ENCODE assay signal across 26 mouse cellular contexts in the genomic region with DNA sequence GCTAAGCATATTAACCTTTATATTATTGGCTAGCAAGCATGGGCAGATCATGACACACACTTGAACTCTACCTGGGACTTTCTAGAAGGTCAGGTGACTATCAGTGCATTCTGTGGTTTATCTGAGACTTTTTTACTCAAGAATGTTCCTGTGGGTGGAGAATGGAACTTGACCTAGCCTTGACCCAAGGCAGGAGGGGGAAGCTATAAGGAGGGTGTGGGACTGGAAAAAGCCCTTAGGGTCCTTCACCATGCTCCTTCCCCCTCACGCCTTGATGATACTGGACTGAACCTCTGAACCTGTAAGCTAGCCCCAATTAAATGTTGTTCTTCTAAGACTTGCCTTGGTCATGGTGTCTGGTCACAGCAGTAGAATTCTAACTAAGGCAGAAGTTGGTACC. TPM values are rescaled to one million over a fixed set of nuclear protein-coding genes. Genes with fewer than 3 reads are reported as not detected.
A peak's percentile ranks its signal among the peaks of the same experiment; 100 is the strongest.
DNase-seq lines count a peak whose midpoint lies in the region; TF ChIP-seq lines count a peak whose summit lies in the region.
"Had no signal": no experiment of that assay in that cellular context is flagged by ENCODE, and none has a peak within 500 bp of the region (broad histone marks: within the 10 kb centered on the region; RNA-seq: fewer than 3 reads in every experiment).

No protein-coding gene starts in this region.

- H3K4me2 ChIP-seq in CH12.LX (ENCODE audit: insufficient read depth, low read depth, poor library complexity, severe bottlenecking): no peak overlapping the region
- H3K4me2 ChIP-seq: embryonic facial prominence, embryonic 13.5 days; embryonic facial prominence, embryonic 15.5 days; forebrain, embryonic 12.5 days had no signal

- DNase-seq in CH12.LX (ENCODE audit: extremely low read depth) (no peak), ES-CJ7 (ENCODE audit: low read depth, low spot score) (peak; percentile 92), WW6 (ENCODE audit: low read depth, low spot score) (peak; percentile 61)
- peak; percentile 4 for DNase-seq in Muller cell, postnatal 12 days (ENCODE audit: inconsistent ontology term)
- DNase-seq in neural tube, embryonic 10.5 days (ENCODE audit: extremely low spot score, low spot score): no peak
- DNase-seq in cerebellum, postnatal 36 days: no peak
- DNase-seq in T-cell, adult 2 months (ENCODE audit: low spot score): no peak
- no peak for DNase-seq in cerebellum, adult 8-10 months
- DNase-seq: adrenal gland, adult 2 months; adrenal gland, postnatal 10 days; adrenal gland, postnatal 25 days; B cell, adult 2 months; cerebellum, adult 11 months; cerebellum, adult 18-20 months; cerebellum, adult 9-10 months; cerebellum, postnatal 10 days; cerebellum, postnatal 25 days; embryo, embryonic 11 days had no signal

- peaks cover 4% of the 10 kb centered on the region for H3K27me3 ChIP-seq in CH12.LX (replicated peaks)
- H3K27me3 ChIP-seq: embryonic facial prominence, embryonic 13.5 days; embryonic facial prominence, embryonic 15.5 days; forebrain, embryonic 12.5 days had no signal

- H3K27ac ChIP-seq in CH12.LX (ENCODE audit: insufficient read depth, low read depth): no peak overlapping the region
- H3K27ac ChIP-seq: embryonic facial prominence, embryonic 13.5 days; embryonic facial prominence, embryonic 15.5 days; forebrain, embryonic 10.5 days; forebrain, embryonic 12.5 days had no signal

- dilution Hi-C loops in CH12.LX (cut with MboI; ENCODE audit: extremely low pct_ligation_motif_present, extremely low pct_unique_long_range_greater_than_20kb, low sequenced_read_pairs): no loop called here

- in situ Hi-C loops in CH12.LX (cut with MboI; ENCODE audit: low pct_ligation_motif_present, low pct_unique_long_range_greater_than_20kb, low sequenced_read_pairs): loop anchor here (5.0 kb wide), 1 partner anchor 42 kb away; no protein-coding TSS in a partner anchor

- no peak for TF ChIP-seq EP300 in CH12.LX (IDR thresholded peaks at IDR 0.05; ENCODE audit: low read length)

- H3K9me3 ChIP-seq in CH12.LX (replicated peaks; ENCODE audit: low read length): no peaks in the 10 kb centered on the region
- H3K9me3 ChIP-seq: embryonic facial prominence, embryonic 13.5 days; embryonic facial prominence, embryonic 15.5 days; forebrain, embryonic 10.5 days; forebrain, embryonic 12.5 days; G1E had no signal

- no peak for TF ChIP-seq RAD21 in CH12.LX (IDR thresholded peaks at IDR 0.05; ENCODE audit: low read depth, low read length)

- H3K9ac ChIP-seq in CH12.LX (ENCODE audit: insufficient read depth, low read depth): no peak overlapping the region
- H3K9ac ChIP-seq: embryonic facial prominence, embryonic 13.5 days; embryonic facial prominence, embryonic 15.5 days; forebrain, embryonic 12.5 days had no signal

- no peak overlapping the region for H3K4me3 ChIP-seq in CH12.LX (replicated peaks in 1 of 3; ENCODE audit: low read depth in 2 of 3, low read length in 2 of 3, poor library complexity in 1 of 3)
- H3K4me3 ChIP-seq: embryonic facial prominence, embryonic 13.5 days; embryonic facial prominence, embryonic 15.5 days; erythroblast, embryonic 14.5 days; forebrain, embryonic 10.5 days; forebrain, embryonic 12.5 days had no signal

- no peaks in the 10 kb centered on the region for H3K79me2 ChIP-seq in CH12.LX (replicated peaks; ENCODE audit: control insufficient read depth, extremely low read depth, insufficient read depth, poor library complexity, severe bottlenecking)

- no peak for TF ChIP-seq CTCF in CH12.LX (conservative IDR thresholded peaks at IDR 0.05 in 1 of 2, IDR thresholded peaks at IDR 0.05 in 1 of 2; ENCODE audit: low read depth in 2 of 2, low read length in 2 of 2)

- no peak for TF ChIP-seq POLR2A in CH12.LX (IDR thresholded peaks at IDR 0.05; ENCODE audit: low read depth, low read length)

- H3K36me3 ChIP-seq in CH12.LX (replicated peaks in 1 of 2; ENCODE audit: control insufficient read depth in 1 of 2, insufficient read depth in 1 of 2, low read length in 1 of 2): no peaks in the 10 kb centered on the region
- H3K36me3 ChIP-seq: embryonic facial prominence, embryonic 13.5 days; embryonic facial prominence, embryonic 15.5 days; forebrain, embryonic 10.5 days; forebrain, embryonic 12.5 days; G1E had no signal

- H3K4me1 ChIP-seq in CH12.LX (ENCODE audit: control insufficient read depth in 1 of 2, insufficient read depth in 2 of 2): peaks cover 0 to 11% of the 10 kb centered on the region in 2 experiments; a peak in 2 of 4 replicates
- H3K4me1 ChIP-seq: embryonic facial prominence, embryonic 15.5 days had no signal

TF ChIP-seq in CH12.LX, 34 proteins besides CTCF, POLR2A, EP300 and RAD21:
- no peak for TF ChIP-seq TCF12 (IDR thresholded peaks at IDR 0.05; ENCODE audit: low read depth, low read length)
- 0 out of 2 replicates have a peak, but pooled peaks have one; percentile 8 for TF ChIP-seq BHLHE40 (IDR thresholded peaks at IDR 0.05; ENCODE audit: low read depth, low read length)
- TF ChIP-seq ZNF384 (IDR thresholded peaks at IDR 0.05; ENCODE audit: low read depth, low read length): no peak
- TF ChIP-seq IRF4 (IDR thresholded peaks at IDR 0.05; ENCODE audit: low read depth, low read length): no peak

RNA-seq across cellular contexts. Expression of a gene that starts 5.8 kb away (rescaled TPM):
- total RNA-seq in CH12.LX (2012; rRNA removed): 10.2 and 11.5 TPM in 2 replicates
- total RNA-seq in CH12.LX (2014; rRNA removed): 4.8 and 8.3 TPM in 2 replicates
- 16.7 and 19.2 TPM in 2 replicates for polyA plus RNA-seq in CH12.LX (2012; ENCODE audit: insufficient read length, low read depth)

RNA-seq across cellular contexts. Expression of a gene that starts 36.7 kb away (rescaled TPM):
- total RNA-seq in CH12.LX (2012; rRNA removed) (not detected in 2 replicates), CH12.LX (2014; rRNA removed) (not detected in 2 replicates)
- not detected in 2 replicates for polyA plus RNA-seq in CH12.LX (2012; ENCODE audit: insufficient read length, low read depth)
- total RNA-seq: common myeloid progenitor, adult 5-6 weeks; G1E had no signal
- polyA plus RNA-seq: CD4-positive, CD25-positive, alpha-beta regulatory T cell, adult 4 months; G1E had no signal

Comparison
In these comparisons a context has a peak if more than half of its experiments do, and no peak if none do; other contexts are left out.
1. DNase-seq: peak in ES-CJ7 (single experiment), Muller cell, postnatal 12 days (single experiment) and WW6 (single experiment); none in CH12.LX (single experiment), neural tube, embryonic 10.5 days (single experiment), cerebellum, postnatal 36 days (0 of 2), T-cell, adult 2 months (single experiment) and cerebellum, adult 8-10 months (single experiment).